Mouse (Mus musculus) thymus, adult 2 months (tissue): ENCODE data around the gene Olfr288.

Source experiments
- CTCF ChIP-seq: fragments of 200-500 bp; IDR thresholded peaks from 2 replicates; pipeline ENCODE4 v1.5.1; 2012; ENCODE audit warnings: mild to moderate bottlenecking, control low read depth, low read length, moderate library complexity, borderline replicate concordance; ENCODE audit not compliant: control insufficient read depth, poor library complexity, insufficient read depth; ENCODE audit errors: extremely low read depth
- POLR2A ChIP-seq: fragments of 200-500 bp; IDR thresholded peaks from 2 replicates; pipeline ENCODE4 v1.6.1; 2012; ENCODE audit warnings: mild to moderate bottlenecking, low read length, control low read depth, moderate library complexity; ENCODE audit not compliant: control insufficient read depth, poor library complexity, insufficient read depth; ENCODE audit errors: extremely low read depth

DNA sequence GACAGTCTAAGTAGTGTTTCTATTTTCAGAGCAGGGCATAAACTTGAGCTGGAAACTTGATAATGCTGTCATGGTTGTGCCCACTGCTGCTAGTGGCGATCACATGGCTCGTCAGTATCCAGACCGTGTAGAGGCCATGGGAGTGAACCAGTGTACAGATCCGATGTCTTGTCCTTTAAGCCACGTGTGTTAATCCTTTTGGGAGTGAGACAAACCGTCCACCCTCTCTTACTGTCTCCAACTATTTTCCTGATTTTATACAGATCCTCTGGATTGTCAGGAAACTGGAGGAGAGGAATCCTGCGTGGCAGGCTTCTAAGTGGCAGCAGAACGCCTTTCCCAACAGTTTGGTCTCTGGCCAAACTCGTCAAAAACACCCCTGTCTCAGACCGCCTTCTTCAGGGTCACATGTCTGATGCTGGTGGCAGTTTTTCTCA lies 46.2 kb downstream of the Olfr288 start:
- no peak for TF ChIP-seq CTCF
- no peak for TF ChIP-seq POLR2A
